Mouse (Mus musculus) heart, postnatal 0 days (tissue): ENCODE results near the gene Dyrk2.

Experiments used
- CTCF ChIP-seq: IDR thresholded peaks from 2 replicates; pipeline ENCODE4 v1.5.1; 2016; ENCODE audit warnings: antibody characterized with exemption, control low read depth, low read depth
- EP300 ChIP-seq: IDR thresholded peaks from 2 replicates; pipeline ENCODE4 v1.6.1; 2016; ENCODE audit warnings: antibody characterized with exemption, low read depth

DNA sequence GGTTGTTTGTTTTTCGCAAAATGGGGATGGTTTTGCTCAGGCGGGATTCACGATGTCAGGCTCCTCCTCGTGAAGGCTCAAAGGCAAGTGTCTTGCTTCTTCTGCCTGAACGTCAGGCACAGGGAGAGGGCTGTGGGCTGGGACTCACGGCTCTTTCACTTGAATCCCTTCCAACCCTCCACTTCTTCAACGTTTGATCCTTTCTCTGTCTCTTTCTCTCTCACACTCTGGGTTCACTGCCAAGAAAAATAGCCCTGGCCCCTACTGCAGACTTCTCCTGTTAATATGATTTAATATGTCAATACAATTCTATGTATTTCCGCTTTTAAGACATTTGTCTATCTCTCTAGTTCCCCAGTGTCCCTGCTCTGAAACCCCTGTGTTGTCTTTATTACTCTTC lies 32.4 kb downstream of the Dyrk2 start:
- TF ChIP-seq CTCF (no peak), EP300 (no peak)
